Mouse (Mus musculus) heart, embryonic 14.5 days (tissue): ENCODE measurements around the gene Sgms1. TPM values are rescaled to one million over a fixed set of nuclear protein-coding genes. Genes with fewer than 3 reads are reported as not detected.

Experiments used
- ATAC-seq: fragments of 200-750 bp; cut with Nextera tagmentation; 2 replicates; pipeline ENCODE4 v1.8.0; 2017; ENCODE audit warnings: low read depth, moderate TSS enrichment; ENCODE audit not compliant: insufficient number of reproducible peaks, insufficient read depth, low FRiP score
- H3K27ac ChIP-seq, 2 experiments: fragments of 200-500 bp in 1 of 2; fragments of 300-500 bp in 1 of 2; sonication (generic) in 1 of 2; replicated peaks in 1 of 2; 2 replicates each; pipeline ENCODE4 v1.5.1; 2012 to 2014; ENCODE audit warnings: low read depth in 2 of 2, low read length in 2 of 2, control low read depth in 1 of 2, mild to moderate bottlenecking in 1 of 2, mixed read lengths in 1 of 2; ENCODE audit not compliant: control insufficient read depth in 1 of 2, insufficient read depth in 1 of 2
- H3K27me3 ChIP-seq: fragments of 300-500 bp; sonication (generic); 2 replicates; pipeline ENCODE4 v1.6.1; 2014; ENCODE audit warnings: mild to moderate bottlenecking, low read length, control low read depth; ENCODE audit not compliant: control insufficient read depth, insufficient read depth
- H3K36me3 ChIP-seq: fragments of 300-500 bp; sonication (generic); 2 replicates; pipeline ENCODE4 v1.6.1; 2014; ENCODE audit warnings: mild to moderate bottlenecking, control low read depth, low read length, mixed read lengths; ENCODE audit not compliant: control insufficient read depth, insufficient read depth
- H3K4me1 ChIP-seq, 2 experiments: fragments of 200-500 bp in 1 of 2; fragments of 300-500 bp in 1 of 2; sonication (generic) in 1 of 2; 2 replicates each; pipeline ENCODE4 v1.6.1; 2012 to 2014; ENCODE audit warnings: low read length in 2 of 2, control low read depth in 1 of 2, mixed read lengths in 1 of 2; ENCODE audit not compliant: control insufficient read depth in 2 of 2, insufficient read depth in 2 of 2
- H3K4me2 ChIP-seq: fragments of 300-500 bp; sonication (generic); 2 replicates; pipeline ENCODE4 v1.6.1; 2014; ENCODE audit warnings: mild to moderate bottlenecking, low read length
- H3K4me3 ChIP-seq, 2 experiments: fragments of 200-500 bp in 1 of 2; fragments of 300-500 bp in 1 of 2; sonication (generic) in 1 of 2; 2 replicates each; pipeline ENCODE4 v1.5.1; 2012 to 2014; ENCODE audit warnings: low read length in 2 of 2, mild to moderate bottlenecking in 2 of 2, control low read depth in 1 of 2, low read depth in 1 of 2, moderate library complexity in 1 of 2; ENCODE audit not compliant: control insufficient read depth in 1 of 2, insufficient read depth in 1 of 2
- H3K9ac ChIP-seq: fragments of 300-500 bp; sonication (generic); 2 replicates; pipeline ENCODE4 v1.6.1; 2014; ENCODE audit warnings: mild to moderate bottlenecking, low read length
- H3K9me3 ChIP-seq: fragments of 300-500 bp; sonication (generic); 2 replicates; pipeline ENCODE4 v1.6.1; 2016; ENCODE audit warnings: low read length, control low read depth; ENCODE audit not compliant: control insufficient read depth
- WGBS: fragments of 180-500 bp; shearing (Covaris S2); extraction: QIAGEN DNeasy Blood & Tissue Kit; methylation state at CpG from one replicate; pipeline ENCODE4 v1.1.7; 2014; 5-methylcytosine and 5-hydroxymethylcytosine counted together
- polyA plus RNA-seq: library from polyadenylated mRNA; unstranded; fragments of >200 nt; fragmentation: Nextera tagmentation; extraction: Ambion mirVana; gene quantifications from 2 replicates; pipeline ENCODE4 v1.2.1, GENCODE M21; 2014

Sgms1 gene
- polyA plus RNA-seq, 1 experiment from 2014 or later, result 41.3 TPM

GRCm38 (mm10) chr19:32260869-32261688 is 128.4 kb downstream of the Sgms1 start:
- ATAC-seq, result no peak
- WGBS, result 58% methylated on average over 8 of the region's 8 CpGs
- Histone ChIP-seq H3K4me1 (peaks cover 4 to 13% of the 10 kb centered on the region in 2 experiments; a peak in 3 of 4 replicates), H3K9ac (no peak overlapping the region), H3K36me3 (0 out of 2 replicates have a peak, but pooled peaks cover 3% of the 10 kb centered on the region), H3K4me2 (no peak overlapping the region), H3K4me3 (no peak overlapping the region), H3K27me3 (no peaks in the 10 kb centered on the region), H3K9me3 (no peaks in the 10 kb centered on the region), H3K27ac (no peak overlapping the region)

GRCm38 (mm10) chr19:32259830-32260229 is 129.7 kb downstream of the Sgms1 start:
- Histone ChIP-seq H3K4me2 (no peak overlapping the region), H3K36me3 (0 out of 2 replicates have a peak, but pooled peaks cover 3% of the 10 kb centered on the region), H3K27ac (no peak overlapping the region), H3K4me3 (no peak overlapping the region), H3K9me3 (no peaks in the 10 kb centered on the region), H3K9ac (no peak overlapping the region), H3K4me1 (peaks cover 7 to 22% of the 10 kb centered on the region in 2 experiments), H3K27me3 (no peaks in the 10 kb centered on the region)
- WGBS, result 88% methylated on average over 2 of the region's 2 CpGs
- no peak for ATAC-seq

GRCm38 (mm10) chr19:32259048-32259447 is 130.5 kb downstream of the Sgms1 start:
- H3K9ac ChIP-seq, result no peak overlapping the region
- no peaks in the 10 kb centered on the region for H3K27me3 ChIP-seq
- 0 out of 2 replicates have a peak, but pooled peaks cover 3% of the 10 kb centered on the region for H3K36me3 ChIP-seq
- H3K4me3 ChIP-seq, result no peak overlapping the region
- peaks cover 9 to 26% of the 10 kb centered on the region in 2 experiments for H3K4me1 ChIP-seq
- 80% methylated on average over 4 of the region's 4 CpGs for WGBS
- H3K27ac ChIP-seq, result no peak overlapping the region
- H3K9me3 ChIP-seq, result no peaks in the 10 kb centered on the region
- H3K4me2 ChIP-seq, result no peak overlapping the region
- no peak for ATAC-seq

GRCm38 (mm10) chr19:32258146-32258545 is 131.4 kb downstream of the Sgms1 start:
- H3K4me3 ChIP-seq, result no peak overlapping the region
- no peak overlapping the region for H3K27ac ChIP-seq
- no peaks in the 10 kb centered on the region for H3K27me3 ChIP-seq
- WGBS, result 59% methylated on average over 5 of the region's 5 CpGs
- no peak overlapping the region for H3K9ac ChIP-seq
- H3K4me1 ChIP-seq, result peaks cover 13 to 33% of the 10 kb centered on the region in 2 experiments
- H3K4me2 ChIP-seq, result no peak overlapping the region
- ATAC-seq, result no peak
- 0 out of 2 replicates have a peak, but pooled peaks cover 3% of the 10 kb centered on the region for H3K36me3 ChIP-seq
- no peaks in the 10 kb centered on the region for H3K9me3 ChIP-seq

GRCm38 (mm10) chr19:32257616-32258015 is 131.9 kb downstream of the Sgms1 start:
- H3K9me3 ChIP-seq, result no peaks in the 10 kb centered on the region
- H3K4me3 ChIP-seq, result no peak overlapping the region
- H3K36me3 ChIP-seq, result 0 out of 2 replicates have a peak, but pooled peaks cover 3% of the 10 kb centered on the region
- peaks cover 16 to 38% of the 10 kb centered on the region in 2 experiments for H3K4me1 ChIP-seq
- H3K27me3 ChIP-seq, result no peaks in the 10 kb centered on the region
- no peak for ATAC-seq
- H3K27ac ChIP-seq, result no peak overlapping the region
- 81% methylated on average over 3 of the region's 3 CpGs for WGBS
- no peak overlapping the region for H3K9ac ChIP-seq
- no peak overlapping the region for H3K4me2 ChIP-seq

- peaks cover 19 to 43% of the 10 kb centered on the region in 2 experiments for H3K4me1 ChIP-seq
Observed at GRCm38 (mm10) chr19:32256706-32257415, 132.7 kb downstream of the Sgms1 start.

GRCm38 (mm10) chr19:32255429-32256185 is 133.9 kb downstream of the Sgms1 start:
- ATAC-seq, result no peak
- Histone ChIP-seq H3K4me2 (no peak overlapping the region), H3K4me3 (no peak overlapping the region), H3K9me3 (no peaks in the 10 kb centered on the region), H3K27ac (peak overlapping the region in 1 of 2 experiments; percentile 42; a peak in 1 of 4 replicates), H3K36me3 (0 out of 2 replicates have a peak, but pooled peaks cover 3% of the 10 kb centered on the region), H3K9ac (no peak overlapping the region), H3K27me3 (no peaks in the 10 kb centered on the region), H3K4me1 (peaks cover 19 to 43% of the 10 kb centered on the region in 2 experiments)
- 50% methylated on average over 6 of the region's 6 CpGs for WGBS

More at GRCm38 (mm10) chr19:32256706-32257415, 132.7 kb downstream of the Sgms1 start:
- Histone ChIP-seq H3K9ac (no peak overlapping the region), H3K27ac (no peak overlapping the region), H3K36me3 (0 out of 2 replicates have a peak, but pooled peaks cover 3% of the 10 kb centered on the region), H3K27me3 (no peaks in the 10 kb centered on the region), H3K4me3 (no peak overlapping the region), H3K9me3 (no peaks in the 10 kb centered on the region), H3K4me2 (no peak overlapping the region)
- WGBS, result 64% methylated on average over 4 of the region's 4 CpGs
- no peak for ATAC-seq
